Mouse (Mus musculus) CH12.LX (cell line): ENCODE data around the gene Lrp5.

Source experiments
- E2F4 ChIP-seq: IDR thresholded peaks from 2 replicates; pipeline ENCODE4 v1.6.1; 2011; ENCODE audit warnings: low read depth, low read length, improper control_type of control experiment; ENCODE audit not compliant: insufficient replicate concordance
- EP300 ChIP-seq: IDR thresholded peaks from 2 replicates; pipeline ENCODE4 v1.6.1; 2011; ENCODE audit warnings: low read length, improper control_type of control experiment
- MEF2A ChIP-seq: IDR thresholded peaks from 2 replicates; pipeline ENCODE4 v1.6.1; 2014; ENCODE audit warnings: low read depth, mild to moderate bottlenecking, inconsistent platforms, low read length, improper control_type of control experiment, borderline replicate concordance
- RCOR1 ChIP-seq: conservative IDR thresholded peaks from 2 replicates; pipeline ENCODE4 v1.6.1; 2012; ENCODE audit warnings: low read depth, mild to moderate bottlenecking, inconsistent platforms, low read length, improper control_type of control experiment

DNA sequence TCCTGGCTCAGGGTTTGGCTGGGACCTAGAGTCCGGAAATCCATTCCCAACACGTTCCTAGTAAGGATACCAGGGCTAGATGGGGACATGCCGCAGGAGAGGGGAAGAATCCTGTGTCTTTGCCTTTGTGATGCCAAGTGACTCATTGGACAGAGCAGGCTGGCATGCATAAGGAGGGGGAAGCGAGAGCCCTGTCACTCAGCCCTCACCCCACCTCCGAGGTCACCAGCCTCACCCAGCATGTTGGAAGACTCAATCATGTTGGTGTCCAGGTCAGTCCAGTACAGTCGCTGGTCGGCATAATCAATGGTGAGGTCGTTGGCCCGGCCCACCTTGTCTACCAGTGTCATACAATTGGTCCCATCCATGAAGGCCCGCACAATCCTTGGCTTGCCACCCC is 72.4 kb downstream of the Lrp5 start:
- no peak for TF ChIP-seq EP300
- TF ChIP-seq MEF2A: no peak
- no peak for TF ChIP-seq E2F4
- TF ChIP-seq RCOR1: no peak
